Mouse (Mus musculus) A20 (cell line): ENCODE results near the gene Psen2.

Source experiments
- DNase-seq: peaks from one replicate; pipeline ENCODE4 v3.0.0-alpha.2; 2011; ENCODE audit warnings: low read depth, low spot score

Psen2 gene

DNA sequence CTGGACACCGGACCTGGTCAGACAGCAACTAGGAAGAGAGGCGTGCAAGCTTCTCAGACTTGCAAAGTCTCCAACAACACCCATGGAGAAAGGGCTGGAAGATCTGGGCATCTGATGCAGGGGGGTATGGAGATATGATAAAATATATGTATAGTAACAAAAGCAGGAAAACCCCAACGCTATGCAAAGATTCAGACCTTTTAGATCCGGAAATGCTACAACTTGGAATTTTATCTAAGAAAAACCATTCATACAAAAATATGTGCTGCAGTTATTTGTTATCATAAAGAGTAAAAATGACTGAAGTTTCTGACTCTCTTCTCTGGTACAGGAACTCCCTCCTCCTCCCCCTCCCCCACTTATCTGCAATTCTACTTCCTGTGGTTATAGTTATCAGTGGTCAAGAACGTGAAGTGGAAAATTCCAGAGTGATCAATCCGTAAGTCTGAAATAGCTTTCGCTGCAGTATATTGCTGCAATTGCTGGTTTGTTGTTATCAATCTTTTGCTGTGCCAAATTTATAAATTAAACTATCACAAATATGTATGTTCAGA, 14.6 kb downstream of the Psen2 start:
- no peak for DNase-seq

DNA sequence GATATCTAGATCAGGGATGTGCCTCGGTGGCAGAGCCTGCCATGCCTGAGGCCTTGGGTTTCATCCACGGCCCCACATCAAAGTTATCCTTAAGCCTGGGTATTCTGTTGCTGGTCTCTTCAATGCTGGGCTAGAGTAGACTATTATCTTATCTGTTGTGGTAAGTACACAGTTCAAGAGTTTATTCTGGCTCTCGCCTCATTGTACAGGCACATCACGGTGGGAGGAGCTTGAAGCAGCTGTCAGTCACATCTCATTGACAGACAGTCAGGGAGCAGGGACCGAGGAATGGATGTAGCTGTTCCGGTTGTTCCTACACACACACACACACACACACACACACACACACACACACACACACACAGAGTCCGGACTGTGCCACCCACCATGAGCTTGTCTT, 15.3 kb downstream of the Psen2 start:
- DNase-seq, result no peak

DNA sequence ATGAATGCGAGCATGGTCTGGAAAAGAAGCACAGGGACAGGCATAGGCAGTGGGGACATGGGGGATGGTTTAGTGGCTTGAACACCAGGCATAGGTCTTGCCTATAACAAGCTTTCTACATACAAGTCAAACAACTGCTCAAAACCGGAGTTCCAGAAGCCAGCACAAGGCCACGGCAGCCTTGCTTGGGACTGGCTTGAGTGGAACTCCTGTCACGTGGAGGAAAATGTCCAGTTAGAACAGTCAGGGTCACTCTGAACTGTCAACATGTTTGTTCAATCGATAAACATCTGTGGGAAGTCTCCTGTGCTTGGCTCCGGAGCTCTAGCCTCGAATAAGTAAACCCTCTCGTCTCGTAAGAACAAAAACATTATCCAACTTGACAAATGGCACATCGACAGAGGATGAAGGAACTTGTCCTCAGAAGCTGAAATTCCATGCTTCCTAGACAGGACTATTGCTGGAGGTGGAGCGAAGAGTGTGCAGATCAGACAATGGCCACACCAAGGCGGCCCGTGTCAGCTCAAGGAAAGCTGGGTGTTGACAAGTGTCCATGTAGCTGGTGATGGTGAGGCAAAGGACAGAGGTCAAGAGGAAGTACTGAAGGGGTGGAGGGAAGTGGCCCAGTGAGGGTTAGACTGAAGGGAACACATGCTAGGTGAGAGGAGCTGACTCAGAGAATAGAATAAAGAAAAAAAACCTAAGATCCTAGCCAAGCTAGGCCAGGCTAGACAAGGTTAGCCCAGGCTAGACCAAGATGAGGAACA, 17.3 kb downstream of the Psen2 start:
- DNase-seq, result no peak

DNA sequence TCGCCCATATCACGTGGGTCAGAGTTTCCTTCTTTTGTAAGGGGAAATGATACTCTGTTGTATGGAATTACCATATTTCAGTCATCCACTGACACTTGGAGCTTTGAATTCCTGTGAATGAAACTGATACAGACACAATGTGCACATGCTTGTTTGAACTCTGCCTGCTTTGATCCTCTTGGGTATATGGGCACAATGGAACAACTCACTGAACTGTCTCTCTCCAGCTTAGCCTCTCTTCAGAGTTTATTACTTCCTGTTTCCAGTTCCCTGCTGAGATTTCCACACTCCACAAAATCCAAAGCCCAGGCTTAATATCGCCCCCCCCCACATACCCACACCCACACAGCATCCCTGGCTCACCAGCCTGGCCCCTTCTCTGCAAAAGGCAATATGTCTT, 31.5 kb downstream of the Psen2 start:
- DNase-seq, result no peak

DNA sequence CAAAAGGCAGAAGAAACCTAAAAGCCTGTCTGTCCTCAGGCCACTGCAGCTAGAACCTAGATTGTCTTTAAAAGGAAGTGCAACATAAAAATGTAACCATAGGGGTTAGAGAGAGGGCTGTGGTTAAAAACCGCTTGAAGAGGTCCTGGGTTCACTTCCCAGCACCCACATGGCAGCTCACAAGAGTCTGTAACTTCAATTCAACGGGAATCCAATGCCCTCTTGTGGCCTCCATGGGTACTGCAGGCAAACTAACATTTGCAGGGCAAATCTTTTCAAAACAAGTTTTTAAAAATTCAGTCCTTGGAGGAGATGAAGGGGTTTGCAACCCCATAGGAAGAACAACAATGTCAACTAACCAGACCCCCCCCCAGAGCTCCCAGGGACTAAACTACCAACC, 32.7 kb downstream of the Psen2 start:
- DNase-seq, result peak; percentile 60

DNA sequence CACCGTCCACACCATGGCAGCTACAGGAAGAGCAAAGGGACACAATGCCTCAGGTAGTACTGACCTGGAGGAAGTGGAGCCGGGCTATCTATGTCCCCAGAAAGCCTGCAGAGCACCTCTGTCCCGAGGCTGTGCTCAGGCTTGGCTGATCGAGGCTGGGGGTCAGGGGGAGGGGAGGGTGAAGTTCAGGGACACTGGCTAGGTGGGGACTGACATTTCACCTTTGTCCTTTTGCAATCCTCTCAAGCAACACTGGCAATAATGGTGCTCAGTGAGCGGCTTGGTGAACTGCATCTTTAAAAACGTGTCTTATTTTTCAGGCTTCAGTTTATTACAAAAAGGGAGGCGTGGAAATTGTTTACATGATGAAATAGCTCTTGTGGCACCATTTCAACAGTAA, 33.3 kb downstream of the Psen2 start:
- no peak for DNase-seq

DNA sequence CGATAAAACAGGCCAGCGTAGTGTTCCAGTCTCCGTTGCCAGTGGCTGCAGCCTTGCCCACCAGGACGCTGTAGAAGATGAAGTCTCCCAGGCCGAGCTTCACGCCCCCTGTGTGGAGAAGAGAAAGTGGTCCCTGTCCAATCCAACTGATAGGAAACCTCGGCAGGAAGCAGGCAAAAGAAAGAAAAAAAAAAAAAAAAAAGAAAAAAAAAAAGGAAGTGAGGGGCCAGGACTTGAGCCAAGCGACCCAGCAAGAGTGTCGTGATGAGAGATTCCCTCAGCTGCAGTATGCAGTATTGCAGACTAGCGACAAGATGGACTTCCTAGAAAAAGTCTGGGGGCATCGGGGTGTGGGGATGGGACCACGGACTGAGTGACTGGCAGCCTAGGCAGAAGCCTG, 34.4 kb downstream of the Psen2 start:
- no peak for DNase-seq

DNA sequence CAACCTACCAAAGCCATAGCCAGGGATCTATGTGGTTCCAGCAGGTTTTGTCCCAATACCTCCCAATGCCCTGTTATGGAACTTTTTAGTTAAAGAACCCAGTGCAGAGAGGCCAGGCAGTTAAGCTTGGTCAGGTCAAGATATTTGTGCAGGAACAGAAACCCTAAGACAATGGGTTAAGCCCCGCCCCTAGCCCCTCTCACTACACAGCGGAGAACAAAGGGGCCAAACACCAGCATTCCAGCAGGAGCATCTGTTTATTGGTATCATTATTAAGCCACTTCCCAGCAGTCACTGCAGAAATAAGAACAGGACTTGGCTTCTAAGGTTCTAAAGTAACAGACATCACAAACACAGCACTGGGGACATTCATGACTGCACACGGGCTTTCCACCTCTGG, 36.5 kb downstream of the Psen2 start:
- DNase-seq, result no peak

DNA sequence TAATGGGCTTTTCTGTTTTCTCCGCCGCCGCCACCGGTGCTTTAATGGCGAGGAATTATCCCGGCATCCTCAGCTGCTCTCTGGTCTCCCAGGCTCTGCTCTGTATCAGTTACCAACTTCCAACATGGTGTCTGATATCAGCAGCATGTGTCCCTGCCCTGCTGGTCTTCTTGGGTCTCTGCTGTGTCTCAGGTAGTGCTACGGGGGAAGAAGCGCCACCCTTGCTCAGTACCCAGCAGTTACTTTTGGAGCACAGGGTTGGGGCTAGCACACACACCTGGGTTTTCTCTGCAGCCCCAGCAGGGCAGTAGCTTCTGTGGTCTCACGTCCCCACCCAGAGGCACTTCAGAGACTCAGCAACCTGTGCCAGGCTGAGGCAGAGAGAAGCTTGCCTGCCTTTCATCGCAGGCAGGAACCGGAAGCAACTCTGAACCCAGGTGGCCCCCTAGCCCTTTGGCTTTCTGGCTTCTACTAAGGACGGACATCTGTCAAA, 37.0 kb downstream of the Psen2 start:
- DNase-seq, result peak; percentile 90

DNA sequence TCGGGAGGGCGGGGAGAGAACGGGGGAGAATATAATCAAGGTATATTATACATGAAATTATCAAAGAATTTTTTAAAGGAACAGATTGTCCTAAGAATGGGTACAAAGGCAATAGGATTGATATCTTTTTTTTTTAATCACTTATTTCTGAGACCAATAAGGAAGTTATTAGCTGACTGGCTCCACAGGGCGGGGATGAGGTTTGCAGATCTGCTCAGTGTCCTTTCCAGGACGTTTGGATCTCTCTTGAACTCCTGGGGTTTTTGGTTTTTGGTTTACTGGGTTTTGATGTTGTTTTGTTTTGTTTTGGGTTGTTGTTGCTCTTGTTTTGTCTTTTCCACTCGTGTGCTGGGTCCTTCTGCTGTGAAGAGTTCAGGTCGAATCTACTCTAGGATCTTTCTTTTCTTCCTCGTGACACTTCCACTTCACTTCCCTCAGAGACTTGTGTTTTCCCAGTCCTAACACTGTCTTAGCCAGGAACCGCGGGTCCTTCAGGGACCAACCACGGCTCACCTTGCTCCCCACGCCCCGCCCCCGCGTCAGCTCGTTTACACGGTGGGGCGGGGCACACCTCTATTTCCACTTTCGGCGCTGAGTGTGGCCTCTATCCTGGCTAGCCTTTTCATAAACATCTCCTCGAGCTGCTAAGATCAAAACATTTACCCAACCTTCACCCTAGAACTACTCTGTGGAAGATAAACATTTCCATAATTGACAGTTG, 37.6 kb downstream of the Psen2 start:
- peak; percentile 86 for DNase-seq

DNA sequence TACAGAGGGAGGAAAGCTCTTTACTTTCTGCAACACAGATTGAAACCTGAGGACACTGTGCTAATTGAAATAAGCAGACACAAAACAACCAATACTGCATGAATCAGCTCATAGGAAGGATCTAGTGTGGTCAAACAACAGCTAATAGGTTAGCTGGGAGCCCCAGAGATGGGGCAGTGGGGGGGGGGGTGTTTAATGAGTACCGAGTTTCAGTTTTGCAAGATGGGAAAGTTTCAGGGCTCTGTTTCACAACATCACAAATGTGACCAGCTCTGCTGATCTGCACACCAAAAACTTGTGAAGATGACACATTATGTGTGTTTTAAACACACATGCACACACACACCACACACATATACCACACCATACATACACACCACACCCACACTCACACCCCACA, 41.2 kb downstream of the Psen2 start:
- no peak for DNase-seq

DNA sequence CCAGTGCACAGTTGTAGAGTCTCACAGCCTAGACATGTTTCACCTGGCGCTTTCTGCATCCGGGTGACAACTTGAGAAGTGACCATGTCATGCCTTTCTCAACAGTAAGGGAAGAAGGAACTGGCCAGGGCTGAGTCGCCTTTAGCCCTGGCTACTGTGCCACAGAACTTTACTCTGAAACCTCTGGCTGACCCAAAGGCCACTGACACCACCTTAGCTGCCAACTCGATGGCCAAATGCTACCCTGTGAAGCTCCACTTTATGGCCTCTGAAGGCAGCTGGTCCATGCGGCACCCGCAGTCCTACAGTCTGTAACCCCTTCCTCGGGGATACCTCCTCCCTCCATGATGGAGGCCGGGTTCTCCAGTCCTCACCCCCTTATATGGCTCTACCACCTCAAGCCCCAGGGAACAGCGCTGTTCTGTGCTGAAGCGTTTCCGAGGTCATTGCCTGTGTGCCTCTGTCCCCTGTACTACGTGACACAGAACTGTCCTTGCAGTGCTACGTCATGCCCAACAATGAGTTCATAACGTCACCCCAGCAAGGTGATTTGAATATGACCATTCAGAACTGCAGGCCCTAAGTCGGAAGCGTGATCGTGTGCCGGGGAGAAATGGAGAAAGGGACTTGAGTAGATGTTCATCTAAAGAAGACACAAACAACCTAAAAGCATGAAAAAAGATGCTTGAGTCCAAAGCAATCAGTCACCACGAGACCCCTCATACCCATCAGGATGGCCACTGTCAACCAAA, 42.3 kb downstream of the Psen2 start:
- no peak for DNase-seq

DNA sequence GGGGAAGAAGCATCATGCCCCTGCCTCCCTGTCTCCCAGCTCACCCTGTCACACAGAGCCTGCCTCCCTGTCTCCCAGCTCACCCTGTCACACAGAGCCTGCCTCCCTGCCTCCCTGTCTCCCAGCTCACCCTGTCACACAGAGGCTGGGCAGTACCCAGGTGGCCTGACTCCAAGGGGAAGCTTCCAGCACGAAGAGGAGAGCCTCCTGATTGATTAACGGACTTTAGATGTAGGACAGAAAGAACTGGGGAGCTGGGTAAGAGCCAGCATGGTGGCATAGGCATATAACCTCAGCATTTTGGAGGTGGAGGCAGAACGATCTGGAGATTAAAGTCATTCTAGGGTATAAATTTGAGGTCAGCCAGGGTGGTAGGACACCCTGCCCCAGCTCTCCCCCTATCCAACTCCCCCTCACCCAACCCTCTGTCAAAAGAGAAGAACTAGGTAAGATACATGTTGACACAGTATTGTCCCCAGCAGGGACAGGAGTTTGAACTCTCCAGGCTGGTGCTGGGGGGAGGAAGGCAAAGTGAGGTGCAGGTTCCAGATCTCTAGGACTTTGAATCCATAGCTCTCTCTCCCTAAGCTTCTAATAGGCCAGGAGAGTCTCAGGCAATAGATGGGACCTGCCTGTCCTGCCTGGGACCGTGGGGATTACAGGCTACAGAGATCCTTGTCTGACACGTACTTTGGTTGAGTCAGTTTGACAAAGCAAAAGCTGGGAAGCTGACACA, 46.5 kb downstream of the Psen2 start:
- no peak for DNase-seq

DNA sequence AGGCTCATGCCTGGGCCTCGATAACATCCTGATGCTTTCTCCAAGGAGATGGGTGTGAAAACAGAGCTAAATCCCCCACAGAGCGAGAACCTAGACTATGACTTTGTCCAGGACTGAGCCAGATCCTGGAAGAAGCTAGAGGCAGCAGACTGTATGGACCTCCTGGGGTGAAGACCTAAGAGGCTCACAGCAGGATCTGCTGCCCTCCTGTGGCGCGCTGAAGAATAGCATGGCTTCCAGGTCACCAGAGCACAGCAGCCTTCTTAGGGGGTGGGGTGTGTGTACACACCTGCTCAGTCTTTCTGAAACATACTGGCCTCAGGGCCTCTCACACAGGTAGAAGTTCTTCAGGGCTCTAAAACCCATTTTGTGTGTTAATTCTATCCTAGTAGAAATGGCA, 48.2 kb downstream of the Psen2 start:
- peak; percentile 77 for DNase-seq

DNA sequence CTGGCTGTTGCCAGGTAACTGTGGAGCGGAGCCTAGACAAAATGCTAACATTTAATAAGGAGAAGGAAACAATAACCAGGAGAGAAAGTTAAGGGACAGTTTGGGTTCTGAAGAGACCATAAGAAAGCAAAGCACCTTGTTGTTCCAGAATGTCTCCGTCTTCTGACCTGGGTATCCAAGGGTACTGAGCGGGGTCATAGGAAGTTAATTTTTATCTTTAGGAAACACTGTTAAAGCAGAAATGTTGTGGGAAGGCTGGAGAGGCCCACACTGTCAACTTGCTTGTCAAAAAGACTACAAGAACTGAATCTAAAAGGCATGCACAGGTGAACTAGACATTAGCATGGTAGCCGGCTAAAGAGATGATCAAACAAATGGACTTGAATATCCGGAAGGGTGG, 50.3 kb downstream of the Psen2 start:
- DNase-seq, result no peak

DNA sequence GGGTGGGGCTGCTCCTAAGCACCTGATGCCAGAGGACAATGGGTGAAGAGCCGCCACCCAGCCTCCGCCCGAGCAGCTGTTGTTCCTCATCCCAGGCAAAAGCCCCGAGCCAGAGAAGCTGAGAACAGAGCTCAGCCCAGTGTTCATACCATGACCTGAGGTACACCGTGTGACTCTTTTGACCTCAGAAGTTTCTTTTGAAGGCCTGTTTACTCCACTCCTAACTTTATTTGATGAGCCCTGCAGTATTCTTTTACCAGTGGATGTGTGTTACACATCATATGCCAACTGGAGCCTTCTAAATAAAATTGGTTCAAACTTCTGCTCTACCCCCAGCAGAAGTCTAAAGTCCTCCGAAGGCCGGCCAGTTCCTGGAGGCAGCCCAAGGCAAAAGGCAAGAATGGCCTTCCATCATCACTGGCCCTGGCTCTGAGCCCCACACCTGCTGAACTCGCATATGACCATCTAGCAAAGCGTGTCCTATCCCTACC, 52.4 kb downstream of the Psen2 start:
- no peak for DNase-seq

DNA sequence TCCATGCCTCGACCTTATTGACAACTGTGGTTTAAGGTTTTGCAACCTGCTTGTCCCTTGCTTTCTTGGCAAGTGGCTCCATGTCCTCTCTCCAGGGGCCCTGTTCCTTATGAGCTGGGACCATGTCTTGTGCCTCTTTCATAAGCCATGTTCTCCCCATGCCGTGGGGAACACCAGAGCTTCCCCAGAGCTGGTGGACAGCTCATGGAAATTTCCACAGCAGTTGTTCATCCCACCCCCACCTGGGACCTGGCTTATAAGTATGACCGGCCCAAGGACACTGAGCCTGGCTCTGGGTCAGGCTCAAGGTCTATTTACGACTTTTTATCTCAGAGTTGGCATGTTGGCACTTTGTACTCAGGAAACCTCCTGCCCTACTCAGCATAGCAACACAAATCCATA, 53.2 kb downstream of the Psen2 start:
- DNase-seq, result no peak

DNA sequence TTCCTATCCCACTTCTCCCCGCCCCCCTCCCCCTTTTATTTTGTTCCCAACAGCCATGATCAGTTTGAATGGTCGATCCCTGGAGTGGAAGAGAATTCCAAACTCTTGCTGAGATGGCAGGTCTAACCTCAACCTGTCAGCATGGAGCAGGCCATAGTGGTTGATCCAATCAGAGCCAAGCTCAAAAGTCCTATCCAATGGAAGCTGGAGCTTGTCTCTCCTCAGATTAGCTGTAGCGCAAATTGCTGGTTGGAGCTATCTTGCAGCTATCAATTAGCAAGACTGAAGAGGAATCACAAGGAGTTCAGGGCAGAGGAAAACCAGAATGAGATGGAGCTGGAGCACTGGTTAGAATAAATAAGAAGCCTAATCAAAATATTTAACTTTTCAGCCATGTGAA, 54.9 kb downstream of the Psen2 start:
- DNase-seq, result no peak

DNA sequence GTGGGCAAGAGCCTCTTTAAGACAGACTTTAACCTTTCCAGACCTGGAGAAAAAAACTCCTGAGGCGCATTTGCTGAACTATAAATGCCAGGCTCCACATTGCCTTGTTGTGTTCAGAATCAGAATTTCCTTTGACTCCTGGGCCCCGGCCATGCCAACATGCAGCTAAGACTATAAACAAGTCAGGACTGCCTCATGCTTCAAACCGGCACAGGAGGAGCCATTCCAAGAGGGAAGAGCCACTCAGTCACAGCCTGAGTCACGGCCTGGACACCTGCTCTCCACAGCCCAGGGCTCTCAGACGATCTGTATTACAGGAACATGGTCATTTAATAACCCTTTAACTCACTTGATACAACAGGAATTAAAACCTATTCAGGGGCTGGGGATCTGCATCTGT, 62.5 kb downstream of the Psen2 start:
- DNase-seq, result no peak

DNA sequence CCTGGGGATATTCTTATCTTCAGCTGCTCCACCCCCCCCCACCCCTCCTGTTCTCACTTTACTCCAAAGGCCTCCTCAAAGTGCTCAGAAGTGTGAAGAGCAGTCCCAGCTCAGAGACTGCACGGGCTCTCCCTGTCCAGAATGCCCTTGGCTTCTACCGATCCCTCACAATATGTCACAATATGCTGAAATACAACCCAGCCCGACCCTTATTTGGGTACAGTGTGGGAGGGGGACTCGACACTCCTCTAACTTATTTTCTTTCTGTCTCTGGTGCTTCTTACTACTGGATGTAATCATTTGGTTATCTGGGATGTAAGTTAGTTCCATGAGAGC, 63.6 kb downstream of the Psen2 start:
- no peak for DNase-seq

DNA sequence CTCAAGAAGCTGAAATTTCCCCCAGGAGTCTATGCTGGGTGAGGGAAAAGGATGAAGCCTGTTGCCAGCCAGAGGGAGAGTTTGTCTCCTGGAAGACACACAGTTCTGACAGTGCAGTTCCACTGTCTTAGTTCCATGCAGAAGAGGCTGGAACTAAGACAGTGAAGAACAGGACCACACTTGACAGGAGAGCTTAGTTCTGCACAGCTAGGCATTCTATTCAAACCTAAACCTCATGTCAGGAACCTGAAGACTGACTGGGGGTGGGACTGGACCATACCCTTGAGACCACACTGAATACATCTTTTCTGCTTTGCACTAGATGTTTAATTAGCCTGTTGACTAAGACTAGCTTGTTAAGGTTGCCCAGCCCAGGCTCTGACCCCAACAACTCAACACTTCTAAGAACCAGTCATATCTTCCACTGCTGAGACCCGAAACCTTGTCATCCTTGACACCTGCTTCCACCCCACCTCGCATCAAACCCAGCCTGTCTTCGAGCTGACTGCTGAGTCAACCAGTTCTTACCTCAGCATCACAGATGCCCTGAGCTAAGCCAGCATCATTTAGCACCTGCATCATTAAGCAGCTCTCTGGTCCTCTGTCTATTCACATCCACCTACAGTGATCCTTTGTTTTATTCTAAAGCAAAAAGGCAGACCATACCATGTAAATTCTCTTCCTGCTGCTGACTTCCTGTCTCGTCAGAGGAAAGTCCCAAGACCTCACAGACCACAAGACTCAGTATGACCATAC, 64.1 kb downstream of the Psen2 start, which contains the start of gene Coq8a:
Gene Coq8a, minus strand, starts transcription at position 644 of the 756 bp plus-strand sequence.
- DNase-seq, result peak; percentile 82
